Mouse (Mus musculus) lung, postnatal 0 days (tissue): ENCODE data around the gene Letmd1. TPM values are rescaled to one million over a fixed set of nuclear protein-coding genes. Genes with fewer than 3 reads are reported as not detected.

Experiments
- ATAC-seq: fragments of 200-750 bp; cut with Nextera tagmentation; 2 replicates; pipeline ENCODE4 v1.8.0; 2017; ENCODE audit warnings: moderate library complexity
- DNase-seq: peaks from one replicate; pipeline ENCODE4 v3.0.0-alpha.2; 2016; ENCODE audit warnings: low spot score
- H3K27ac ChIP-seq: fragments of 300-500 bp; sonication (generic); 2 replicates; pipeline ENCODE4 v1.5.1; 2014; ENCODE audit warnings: antibody characterized with exemption, mild to moderate bottlenecking, low read length, mixed read lengths
- H3K27me3 ChIP-seq: fragments of 300-500 bp; sonication (generic); replicated peaks from 2 replicates; pipeline ENCODE4 v1.6.1; 2014; ENCODE audit warnings: low read length, mixed read lengths; ENCODE audit not compliant: insufficient read depth
- H3K36me3 ChIP-seq: fragments of 300-500 bp; sonication (generic); 2 replicates; pipeline ENCODE4 v1.6.1; 2014; ENCODE audit warnings: low read length, mixed read lengths; ENCODE audit not compliant: insufficient read depth
- H3K4me1 ChIP-seq: fragments of 300-500 bp; sonication (generic); 2 replicates; pipeline ENCODE4 v1.6.1; 2014; ENCODE audit warnings: antibody characterized with exemption, low read depth, low read length, mixed read lengths; ENCODE audit not compliant: insufficient read depth
- H3K4me2 ChIP-seq: fragments of 300-500 bp; sonication (generic); replicated peaks from 2 replicates; pipeline ENCODE4 v1.6.1; 2014; ENCODE audit warnings: low read depth, mild to moderate bottlenecking, low read length, moderate library complexity, mixed read lengths
- H3K4me3 ChIP-seq: fragments of 300-500 bp; sonication (generic); 2 replicates; pipeline ENCODE4 v1.5.1; 2014; ENCODE audit warnings: low read depth, low read length
- H3K9ac ChIP-seq: fragments of 300-500 bp; sonication (generic); replicated peaks from 2 replicates; pipeline ENCODE4 v1.6.1; 2014; ENCODE audit warnings: low read depth, mild to moderate bottlenecking
- H3K9me3 ChIP-seq: fragments of 300-500 bp; sonication (generic); 2 replicates; pipeline ENCODE4 v1.6.1; 2016; ENCODE audit warnings: low read length, mixed read lengths
- CTCF ChIP-seq: IDR thresholded peaks from 2 replicates; pipeline ENCODE4 v1.5.1; 2016; ENCODE audit warnings: antibody characterized with exemption, mild to moderate bottlenecking
- EP300 ChIP-seq: IDR thresholded peaks from 2 replicates; pipeline ENCODE4 v1.6.1; 2016; ENCODE audit warnings: antibody characterized with exemption, mild to moderate bottlenecking, control low read depth
- WGBS: fragments of 180-500 bp; shearing (Covaris S2); extraction: QIAGEN DNeasy Blood & Tissue Kit; methylation state at CpG from one replicate; pipeline ENCODE4 v1.1.7; 2014; 5-methylcytosine and 5-hydroxymethylcytosine counted together
- polyA plus RNA-seq: library from polyadenylated mRNA; unstranded; fragments of >200 nt; fragmentation: Nextera tagmentation; extraction: Ambion mirVana; gene quantifications from 2 replicates; pipeline ENCODE4 v1.2.1, GENCODE M21; 2015

The Letmd1 gene
- polyA plus RNA-seq, 1 experiment from 2014 or later = 13.2 TPM

- under 1% methylated on average over 36 of the region's 44 CpGs for WGBS
- ATAC-seq = peak; percentile 42
- TF ChIP-seq EP300 (no peak), CTCF (no peak)
- Histone ChIP-seq H3K4me2 (peak overlapping the region; percentile 95), H3K27me3 (no peaks in the 10 kb centered on the region), H3K27ac (peak overlapping the region; percentile 62; the same call in 1 of the 2 replicates), H3K4me1 (peaks cover 10% of the 10 kb centered on the region; the same call in 1 of the 2 replicates), H3K36me3 (no peaks in the 10 kb centered on the region), H3K4me3 (peak overlapping the region; percentile 72), H3K9me3 (no peaks in the 10 kb centered on the region), H3K9ac (peak overlapping the region; percentile 78)
- peak; percentile 19 for DNase-seq
Measured at GRCm38 (mm10) chr15:100422476-100422875, 46.3 kb upstream of the Letmd1 start.

GRCm38 (mm10) chr15:100422899-100423860 is 45.6 kb upstream of the Letmd1 start:
- H3K4me2 ChIP-seq = peak overlapping the region; percentile 95
- peak overlapping the region; percentile 78 for H3K9ac ChIP-seq
- H3K4me1 ChIP-seq = peaks cover 10% of the 10 kb centered on the region; the same call in 1 of the 2 replicates
- H3K27me3 ChIP-seq = no peaks in the 10 kb centered on the region
- peak overlapping the region; percentile 72 for H3K4me3 ChIP-seq
- under 1% methylated on average over 52 of the region's 65 CpGs for WGBS
- ATAC-seq (peak; percentile 98), DNase-seq (peak; percentile 98)
- H3K27ac ChIP-seq = peak overlapping the region; percentile 76
- no peaks in the 10 kb centered on the region for H3K36me3 ChIP-seq
- no peak for TF ChIP-seq CTCF
- no peaks in the 10 kb centered on the region for H3K9me3 ChIP-seq

DNA sequence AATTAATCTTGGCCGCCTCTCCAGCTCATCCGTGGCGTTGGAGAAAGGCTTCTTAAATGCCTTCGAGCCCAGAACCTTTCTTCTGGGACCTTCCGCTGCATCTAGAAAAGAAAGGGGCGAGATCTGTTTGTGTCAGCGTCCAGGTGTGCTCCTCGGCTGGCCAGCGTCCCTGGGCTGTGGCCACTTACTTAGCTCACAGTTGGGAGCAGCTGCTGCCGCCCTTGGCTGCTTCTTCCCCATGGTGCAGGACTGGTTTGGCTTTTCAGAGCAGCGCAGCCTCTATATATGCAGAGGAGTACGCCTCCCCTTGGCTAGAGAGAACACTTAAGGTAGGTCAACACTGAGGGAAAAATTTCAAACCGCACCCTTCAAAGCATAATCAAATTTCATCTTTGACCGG is 44.9 kb upstream of the Letmd1 start:
- Histone ChIP-seq H3K4me3 (peak overlapping the region; percentile 72), H3K4me1 (peaks cover 10% of the 10 kb centered on the region; the same call in 1 of the 2 replicates), H3K9me3 (no peaks in the 10 kb centered on the region), H3K27me3 (no peaks in the 10 kb centered on the region), H3K27ac (peak overlapping the region; percentile 76), H3K4me2 (peak overlapping the region; percentile 95), H3K9ac (0 out of 2 replicates have a peak overlapping the region, but pooled peaks have one; percentile 16), H3K36me3 (no peaks in the 10 kb centered on the region)
- WGBS = 3% methylated on average over 14 of the region's 14 CpGs
- DNase-seq (peak; percentile 83), ATAC-seq (peak; percentile 64)
- TF ChIP-seq EP300 (no peak; the same call in 1 of the 2 replicates), CTCF (peak; percentile 31; the same call in 1 of the 2 replicates)

GRCm38 (mm10) chr15:100424396-100425122 is 44.3 kb upstream of the Letmd1 start, which contains the start of gene Slc11a2:
Gene Slc11a2, minus strand, starts transcription at chr15:100425072.
- WGBS = 22% methylated on average over 17 of the region's 17 CpGs
- H3K4me3 ChIP-seq = peak within 1 kb of the TSS; percentile 72
- H3K9ac ChIP-seq = 0 out of 2 replicates have a peak within 1 kb of the TSS, but pooled peaks have one; percentile 16
- TF ChIP-seq EP300 (no peak), CTCF (no peak)
- ATAC-seq = 0 out of 2 replicates have a peak, but pooled peaks have one; percentile 20
- DNase-seq = no peak
- peak within 1 kb of the TSS; percentile 76 for H3K27ac ChIP-seq
- no peaks in the 10 kb centered on the region for H3K9me3 ChIP-seq
- peaks cover 10% of the 10 kb centered on the region; the same call in 1 of the 2 replicates for H3K4me1 ChIP-seq
- no peaks in the 10 kb centered on the region for H3K36me3 ChIP-seq
- peak within 1 kb of the TSS; percentile 95 for H3K4me2 ChIP-seq
- no peaks in the 10 kb centered on the region for H3K27me3 ChIP-seq

GRCm38 (mm10) chr15:100428296-100428905 is 40.4 kb upstream of the Letmd1 start:
- no peaks in the 10 kb centered on the region for H3K27me3 ChIP-seq
- H3K4me1 ChIP-seq = peaks cover 1% of the 10 kb centered on the region; the same call in 1 of the 2 replicates
- ATAC-seq (peak; percentile 55), DNase-seq (peak; percentile 68)
- H3K9me3 ChIP-seq = no peaks in the 10 kb centered on the region
- H3K27ac ChIP-seq = no peak overlapping the region
- H3K4me3 ChIP-seq = no peak overlapping the region
- TF ChIP-seq CTCF = no peak
- no peak for TF ChIP-seq EP300
- H3K9ac ChIP-seq = no peak overlapping the region
- no peaks in the 10 kb centered on the region for H3K36me3 ChIP-seq
- no peak overlapping the region for H3K4me2 ChIP-seq
- 65% methylated on average over 13 of the region's 13 CpGs for whole genome bisulfite sequencing
